Mouse (Mus musculus) kidney, embryonic 16.5 days (tissue): ENCODE measurements around the gene Glyr1. TPM values are rescaled to one million over a fixed set of nuclear protein-coding genes. Genes with fewer than 3 reads are reported as not detected.

Experiments used
- ATAC-seq: fragments of 200-750 bp; cut with Nextera tagmentation; 2 replicates; pipeline ENCODE4 v1.8.0; 2017; ENCODE audit warnings: moderate TSS enrichment; ENCODE audit not compliant: low FRiP score, low TSS enrichment
- H3K27ac ChIP-seq: fragments of 300-500 bp; sonication (generic); 2 replicates; pipeline ENCODE4 v1.5.1; 2014; ENCODE audit warnings: low read length
- H3K27me3 ChIP-seq: fragments of 300-500 bp; sonication (generic); 2 replicates; pipeline ENCODE4 v1.6.1; 2014; ENCODE audit warnings: low read length, control low read depth, mixed read lengths; ENCODE audit not compliant: insufficient read depth
- H3K36me3 ChIP-seq: fragments of 300-500 bp; sonication (generic); 2 replicates; pipeline ENCODE4 v1.6.1; 2014; ENCODE audit warnings: low read length, control low read depth, mixed read lengths; ENCODE audit not compliant: insufficient read depth
- H3K4me1 ChIP-seq: fragments of 300-500 bp; sonication (generic); 2 replicates; pipeline ENCODE4 v1.6.1; 2014; ENCODE audit warnings: low read length, control low read depth, mixed read lengths; ENCODE audit not compliant: insufficient read depth
- H3K4me2 ChIP-seq: fragments of 300-500 bp; sonication (generic); replicated peaks from 2 replicates; pipeline ENCODE4 v1.6.1; 2014; ENCODE audit warnings: low read depth, low read length
- H3K4me3 ChIP-seq: fragments of 300-500 bp; sonication (generic); 2 replicates; pipeline ENCODE4 v1.5.1; 2014; ENCODE audit warnings: mild to moderate bottlenecking, low read length
- H3K9ac ChIP-seq: fragments of 300-500 bp; sonication (generic); replicated peaks from 2 replicates; pipeline ENCODE4 v1.6.1; 2014; ENCODE audit warnings: low read length
- H3K9me3 ChIP-seq: fragments of 300-500 bp; sonication (generic); 2 replicates; pipeline ENCODE4 v1.6.1; 2016; ENCODE audit warnings: low read length, control low read depth
- WGBS: fragments of 180-500 bp; shearing (Covaris S2); extraction: QIAGEN DNeasy Blood & Tissue Kit; methylation state at CpG from one replicate; pipeline ENCODE4 v1.1.7; 2014; 5-methylcytosine and 5-hydroxymethylcytosine counted together
- polyA plus RNA-seq: library from polyadenylated mRNA; unstranded; fragments of >200 nt; fragmentation: Nextera tagmentation; extraction: Ambion mirVana; gene quantifications from 2 replicates; pipeline ENCODE4 v1.2.1, GENCODE M21; 2015

The Glyr1 gene
- 172 and 176 TPM in 2 replicates for polyA plus RNA-seq

GRCm38 (mm10) chr16:5049774-5050234 lies at the start of gene Glyr1, which contains the start of gene Ubn1:
Glyr1 (minus strand) TSS chr16:5049863.
Ubn1 (plus strand) TSS chr16:5050057.
- H3K4me3 ChIP-seq: peak within 1 kb of the TSS; percentile 78
- under 1% methylated on average over 51 of the region's 56 CpGs for WGBS
- peak within 1 kb of the TSS; percentile 94 for H3K27ac ChIP-seq
- H3K4me1 ChIP-seq: peaks cover 18% of the 10 kb centered on the region
- peaks cover 26% of the 10 kb centered on the region for H3K36me3 ChIP-seq
- peak; percentile 99 for ATAC-seq
- no peaks in the 10 kb centered on the region for H3K27me3 ChIP-seq
- H3K4me2 ChIP-seq: peak within 1 kb of the TSS; percentile 90
- no peaks in the 10 kb centered on the region for H3K9me3 ChIP-seq
- peak within 1 kb of the TSS; percentile 92 for H3K9ac ChIP-seq

DNA sequence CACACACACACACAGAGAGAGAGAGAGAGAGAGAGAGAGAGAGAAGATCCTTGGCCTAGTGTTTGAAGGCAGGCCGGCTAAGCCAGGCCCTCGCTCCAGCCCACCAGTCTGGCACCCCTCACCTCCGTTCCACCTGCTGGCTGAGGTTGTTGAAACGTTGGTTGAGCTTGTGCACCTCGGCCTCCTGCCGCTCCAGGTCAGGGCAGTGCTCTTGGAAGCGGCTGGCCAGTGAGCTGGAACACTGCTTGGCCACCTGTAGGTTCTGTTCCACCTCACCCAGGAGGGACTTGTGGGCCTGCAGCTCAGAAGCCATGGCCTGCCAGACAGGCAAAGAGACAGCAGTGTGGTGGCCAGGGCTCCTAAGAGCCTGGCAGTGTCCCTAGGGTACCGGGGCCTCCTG lies 46.8 kb upstream of the Glyr1 start:
- no peak overlapping the region for H3K9ac ChIP-seq
- no peak overlapping the region for H3K4me2 ChIP-seq
- no peak overlapping the region for H3K27ac ChIP-seq
- ATAC-seq: peak; percentile 51; the same call in 1 of the 2 replicates
- no peaks in the 10 kb centered on the region for H3K36me3 ChIP-seq
- WGBS: 65% methylated on average over 8 of the region's 8 CpGs
- H3K4me3 ChIP-seq: no peak overlapping the region
- no peaks in the 10 kb centered on the region for H3K4me1 ChIP-seq
- H3K27me3 ChIP-seq: no peaks in the 10 kb centered on the region
- H3K9me3 ChIP-seq: no peaks in the 10 kb centered on the region

DNA sequence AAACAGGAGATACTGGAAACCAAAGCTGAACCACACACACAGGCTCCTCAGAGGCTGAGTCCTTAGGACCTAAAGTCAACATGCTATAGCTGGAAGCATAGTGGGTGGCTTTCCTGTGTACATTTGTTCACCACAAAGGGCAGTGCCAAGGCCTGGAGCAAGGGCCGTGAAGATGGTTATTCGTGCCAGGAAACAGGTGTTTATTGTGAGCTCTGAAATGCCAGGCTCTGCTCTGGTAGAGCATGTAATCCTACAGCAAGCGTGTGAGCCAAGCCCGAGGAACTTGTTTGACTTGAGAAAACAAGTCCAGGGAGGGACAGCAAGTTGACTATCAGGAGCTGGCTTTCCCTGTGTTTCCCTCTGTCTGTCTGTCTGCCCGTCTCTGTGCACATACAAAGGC lies 43.6 kb upstream of the Glyr1 start:
- no peak overlapping the region for H3K4me3 ChIP-seq
- H3K27me3 ChIP-seq: no peaks in the 10 kb centered on the region
- H3K9ac ChIP-seq: no peak overlapping the region
- no peaks in the 10 kb centered on the region for H3K4me1 ChIP-seq
- no peaks in the 10 kb centered on the region for H3K9me3 ChIP-seq
- 0 out of 2 replicates have a peak, but pooled peaks cover 2% of the 10 kb centered on the region for H3K36me3 ChIP-seq
- 77% methylated on average over 5 of the region's 5 CpGs for WGBS
- no peak overlapping the region for H3K4me2 ChIP-seq
- H3K27ac ChIP-seq: no peak overlapping the region
- no peak for ATAC-seq

- peaks cover 27% of the 10 kb centered on the region for H3K36me3 ChIP-seq
These were observed 39.4 kb upstream of the Glyr1 start for GRCm38 (mm10) chr16:5089021-5089420.

GRCm38 (mm10) chr16:5086179-5086578 lies 36.5 kb upstream of the Glyr1 start:
- Histone ChIP-seq H3K4me3 (no peak overlapping the region), H3K9me3 (no peaks in the 10 kb centered on the region), H3K4me1 (no peaks in the 10 kb centered on the region), H3K27me3 (no peaks in the 10 kb centered on the region), H3K4me2 (no peak overlapping the region), H3K36me3 (peaks cover 44% of the 10 kb centered on the region), H3K9ac (no peak overlapping the region), H3K27ac (no peak overlapping the region)
- WGBS: 94% methylated on average over 2 of the region's 2 CpGs
- ATAC-seq: no peak

More at GRCm38 (mm10) chr16:5089021-5089420, 39.4 kb upstream of the Glyr1 start:
- no peak overlapping the region for H3K27ac ChIP-seq
- H3K4me1 ChIP-seq: no peaks in the 10 kb centered on the region
- H3K4me2 ChIP-seq: no peak overlapping the region
- H3K4me3 ChIP-seq: no peak overlapping the region
- 59% methylated on average over 10 of the region's 10 CpGs for WGBS
- no peak for ATAC-seq
- H3K27me3 ChIP-seq: no peaks in the 10 kb centered on the region
- no peak overlapping the region for H3K9ac ChIP-seq
- H3K9me3 ChIP-seq: no peaks in the 10 kb centered on the region

DNA sequence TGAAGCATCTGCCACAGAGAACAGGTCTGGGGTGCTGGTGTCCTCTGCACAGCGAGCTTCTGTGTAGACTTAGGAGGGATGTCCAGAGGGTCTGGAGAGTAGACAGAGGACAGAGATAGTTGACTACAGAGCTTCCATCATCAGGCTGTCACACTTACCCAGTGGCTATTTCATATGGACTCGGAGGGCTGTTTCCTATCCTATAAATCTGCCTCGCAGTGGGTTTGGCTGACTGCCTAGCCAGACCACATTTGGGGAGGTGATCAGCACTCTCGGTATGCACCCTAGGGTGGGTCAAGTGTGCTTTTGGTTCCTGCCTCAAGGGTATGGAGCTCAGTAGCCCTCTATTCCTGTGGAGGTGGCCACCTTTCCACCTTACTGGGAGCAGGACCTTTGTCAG lies 35.5 kb upstream of the Glyr1 start:
- 75% methylated on average over 4 of the region's 4 CpGs for WGBS
- Histone ChIP-seq H3K36me3 (peaks cover 48% of the 10 kb centered on the region), H3K27ac (no peak overlapping the region), H3K4me3 (no peak overlapping the region), H3K9me3 (no peaks in the 10 kb centered on the region), H3K4me2 (no peak overlapping the region), H3K9ac (no peak overlapping the region), H3K4me1 (no peaks in the 10 kb centered on the region), H3K27me3 (no peaks in the 10 kb centered on the region)
- no peak for ATAC-seq

DNA sequence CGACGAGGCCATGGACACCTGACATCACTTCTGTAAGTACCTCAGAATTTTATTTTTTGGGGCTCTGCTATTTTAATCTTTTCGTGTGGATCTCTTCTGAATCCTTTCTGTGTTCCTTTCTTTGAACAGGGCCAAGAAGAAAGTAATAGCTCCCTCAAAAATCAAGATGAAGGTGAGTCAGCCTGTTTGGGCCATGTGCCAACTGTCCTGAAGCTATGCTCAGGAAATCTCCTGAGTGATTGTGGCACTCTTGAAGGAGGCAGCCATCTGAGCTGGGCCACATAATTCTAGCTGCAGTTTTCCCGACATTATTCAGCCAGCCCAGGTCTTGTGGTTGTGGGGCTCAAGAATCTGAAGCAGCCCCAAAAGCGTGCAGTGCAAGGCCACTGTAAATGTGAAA lies 24.7 kb upstream of the Glyr1 start:
- Histone ChIP-seq H3K9me3 (no peaks in the 10 kb centered on the region), H3K4me3 (no peak overlapping the region), H3K27me3 (no peaks in the 10 kb centered on the region), H3K9ac (no peak overlapping the region), H3K4me1 (no peaks in the 10 kb centered on the region), H3K36me3 (peaks cover 75% of the 10 kb centered on the region), H3K27ac (no peak overlapping the region), H3K4me2 (no peak overlapping the region)
- no peak for ATAC-seq
- WGBS: 90% methylated on average over 5 of the region's 5 CpGs

DNA sequence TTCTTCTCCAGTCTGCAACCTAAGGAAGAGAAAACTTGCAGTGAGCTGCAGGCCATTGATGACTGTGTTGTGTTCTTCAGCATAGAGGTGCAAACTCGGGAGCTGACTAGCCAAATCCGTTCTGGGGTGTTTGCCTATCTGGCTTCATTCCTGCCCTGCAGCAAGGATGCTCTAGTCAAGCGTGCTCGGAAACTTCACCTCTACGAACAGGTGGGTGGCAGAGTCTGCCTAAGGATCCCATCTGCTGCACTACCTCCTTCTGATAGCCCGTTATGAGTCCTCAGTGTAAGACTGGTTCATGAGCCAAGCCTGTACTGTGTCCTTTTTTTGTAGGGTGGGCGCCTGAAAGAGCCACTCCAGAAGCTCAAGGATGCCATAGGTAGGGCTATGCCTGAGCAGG lies 22.3 kb upstream of the Glyr1 start:
- no peak overlapping the region for H3K4me3 ChIP-seq
- no peaks in the 10 kb centered on the region for H3K4me1 ChIP-seq
- ATAC-seq: no peak
- 93% methylated on average over 7 of the region's 7 CpGs for WGBS
- no peak overlapping the region for H3K27ac ChIP-seq
- no peaks in the 10 kb centered on the region for H3K27me3 ChIP-seq
- peaks cover 64% of the 10 kb centered on the region for H3K36me3 ChIP-seq
- no peaks in the 10 kb centered on the region for H3K9me3 ChIP-seq
- no peak overlapping the region for H3K4me2 ChIP-seq
- H3K9ac ChIP-seq: no peak overlapping the region

DNA sequence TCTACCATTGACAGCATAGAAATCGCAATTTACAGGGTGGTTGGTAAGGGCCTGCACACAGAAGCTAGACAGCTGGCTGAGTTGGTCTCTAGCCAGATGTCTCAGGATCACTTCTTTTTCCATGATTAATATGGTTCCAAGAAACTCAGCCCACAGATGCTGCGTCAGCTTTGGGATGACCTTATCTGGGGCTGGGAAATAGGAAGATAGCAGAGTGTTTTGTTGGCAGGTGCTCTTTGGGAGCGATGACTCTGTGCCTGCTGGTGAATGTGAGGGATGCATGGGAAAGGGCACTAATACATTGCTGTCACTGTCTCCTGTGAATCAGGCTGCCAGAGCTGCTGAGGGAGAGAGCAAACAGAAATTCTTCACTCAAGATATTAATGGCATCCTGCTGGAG lies 20.7 kb upstream of the Glyr1 start:
- 85% methylated on average over 3 of the region's 3 CpGs for WGBS
- no peak overlapping the region for H3K27ac ChIP-seq
- H3K9me3 ChIP-seq: no peaks in the 10 kb centered on the region
- no peaks in the 10 kb centered on the region for H3K4me1 ChIP-seq
- H3K9ac ChIP-seq: no peak overlapping the region
- H3K4me2 ChIP-seq: no peak overlapping the region
- no peaks in the 10 kb centered on the region for H3K27me3 ChIP-seq
- H3K36me3 ChIP-seq: peaks cover 53% of the 10 kb centered on the region
- H3K4me3 ChIP-seq: no peak overlapping the region
- ATAC-seq: no peak

GRCm38 (mm10) chr16:5063472-5063871 lies 13.8 kb upstream of the Glyr1 start:
- H3K4me3 ChIP-seq: no peak overlapping the region
- ATAC-seq: no peak
- H3K4me1 ChIP-seq: no peaks in the 10 kb centered on the region
- no peaks in the 10 kb centered on the region for H3K9me3 ChIP-seq
- H3K27ac ChIP-seq: no peak overlapping the region
- no peaks in the 10 kb centered on the region for H3K27me3 ChIP-seq
- no peak overlapping the region for H3K9ac ChIP-seq
- 89% methylated on average over 4 of the region's 4 CpGs for WGBS
- H3K36me3 ChIP-seq: peaks cover 39% of the 10 kb centered on the region
- H3K4me2 ChIP-seq: no peak overlapping the region
